Mouse (Mus musculus): ENCODE measurements at regions not wholly inside any gene's neighbourhood (a gene's known extent, or its start where the extent isn't known, plus 50 kb on each side); places are given as distances from the start of the nearest gene placed in this dataset.
A peak's percentile ranks its signal among the peaks of the same experiment; 100 is the strongest.

GRCm38 (mm10) chr14:36819826-36820225, 148.8 kb downstream of the Ccser2 start:
- DNase-seq (ENCODE audit: low spot score): no peak

- DNase-seq (ENCODE audit: low spot score): no peak
Observed at GRCm38 (mm10) chr14:36802418-36802817, 166.2 kb downstream of the Ccser2 start.

- no peak for DNase-seq (ENCODE audit: low spot score)
Observed at GRCm38 (mm10) chr14:36799820-36800219, 168.8 kb downstream of the Ccser2 start.

GRCm38 (mm10) chr14:36781882-36782281, 186.7 kb downstream of the Ccser2 start:
- no peak for DNase-seq (ENCODE audit: low spot score)

GRCm38 (mm10) chr14:36778956-36779355, 189.6 kb downstream of the Ccser2 start:
- DNase-seq (ENCODE audit: low spot score): no peak

- DNase-seq (ENCODE audit: low spot score): no peak
Observed at GRCm38 (mm10) chr14:36774349-36774748, 194.2 kb downstream of the Ccser2 start.

GRCm38 (mm10) chr14:36764377-36764776, 204.2 kb downstream of the Ccser2 start:
- DNase-seq (ENCODE audit: low spot score): no peak

GRCm38 (mm10) chr14:36756056-36756455, 212.5 kb downstream of the Ccser2 start:
- no peak for DNase-seq (ENCODE audit: low spot score)

GRCm38 (mm10) chr14:36748130-36748883, 220.3 kb downstream of the Ccser2 start:
- DNase-seq (ENCODE audit: low spot score): no peak

- no peak for DNase-seq (ENCODE audit: low spot score)
Observed at GRCm38 (mm10) chr14:36731095-36731494, 237.5 kb downstream of the Ccser2 start.

- DNase-seq (ENCODE audit: low spot score): no peak
Observed at GRCm38 (mm10) chr14:36726092-36726491, 242.5 kb downstream of the Ccser2 start.

- no peak for DNase-seq (ENCODE audit: low spot score)
Observed at GRCm38 (mm10) chr14:36715684-36716083, 252.9 kb downstream of the Ccser2 start.

- no peak for DNase-seq (ENCODE audit: low spot score)
Observed at GRCm38 (mm10) chr14:36696993-36697392, 271.6 kb downstream of the Ccser2 start.

- DNase-seq (ENCODE audit: low spot score): no peak
Observed at GRCm38 (mm10) chr14:36691958-36692357, 276.6 kb downstream of the Ccser2 start.

- DNase-seq (ENCODE audit: low spot score): no peak
Observed at GRCm38 (mm10) chr14:36691018-36691417, 277.6 kb downstream of the Ccser2 start.

GRCm38 (mm10) chr14:36658678-36659263, 309.8 kb downstream of the Ccser2 start:
- DNase-seq (ENCODE audit: low spot score): no peak

GRCm38 (mm10) chr14:36658193-36658592, 310.4 kb downstream of the Ccser2 start:
- no peak for DNase-seq (ENCODE audit: low spot score)

GRCm38 (mm10) chr14:36652982-36653557, 315.5 kb downstream of the Ccser2 start:
- DNase-seq (ENCODE audit: low spot score): no peak

- peak; percentile 13 for DNase-seq (ENCODE audit: low spot score)
Observed at GRCm38 (mm10) chr14:36651053-36651735, 317.4 kb downstream of the Ccser2 start.

- DNase-seq (ENCODE audit: low spot score): no peak
Observed at GRCm38 (mm10) chr14:36646649-36647048, 321.9 kb downstream of the Ccser2 start.

GRCm38 (mm10) chr14:36646237-36646636, 322.3 kb downstream of the Ccser2 start:
- DNase-seq (ENCODE audit: low spot score): no peak

GRCm38 (mm10) chr14:36624822-36625221, 343.8 kb downstream of the Ccser2 start:
- DNase-seq (ENCODE audit: low spot score): no peak
